ENCODE assay signal across 9 mouse cellular contexts in genomic region chrX:16817261-16817769, GRCm38 (mm10). TPM values are rescaled to one million over a fixed set of nuclear protein-coding genes. Genes with fewer than 3 reads are reported as not detected.
DNase-seq lines count a peak whose midpoint lies in the region; ATAC-seq and TF ChIP-seq lines count a peak whose summit lies in the region.
"Had no signal": no experiment of that assay in that cellular context is flagged by ENCODE, and none has a peak within 500 bp of the region (broad histone marks: within the 10 kb centered on the region; RNA-seq: fewer than 3 reads in every experiment).

Gene Maob (minus strand): TSS chrX:16817366.

- peaks cover 2% of the 10 kb centered on the region; the same call in 1 of the 2 replicates for H3K4me1 ChIP-seq in testis, adult 2 months (ENCODE audit: control insufficient read depth, insufficient read depth, low read length)
- no peaks in the 10 kb centered on the region for H3K4me1 ChIP-seq in forebrain, embryonic 15.5 days
- H3K4me1 ChIP-seq in small intestine, adult 2 months (ENCODE audit: control insufficient read depth, insufficient read depth, insufficient read length, low read length) = peaks cover under 1% of the 10 kb centered on the region; the same call in 1 of the 2 replicates

- WGBS in forebrain, embryonic 15.5 days = 15% methylated on average over 17 of the region's 18 CpGs
- WGBS in small intestine, adult 2 months = 8% methylated on average over 18 of the region's 18 CpGs

- no peak within 1 kb of the TSS for H3K27ac ChIP-seq in testis, adult 2 months (ENCODE audit: control insufficient read depth, insufficient read depth, low read depth, low read length)
- no peak within 1 kb of the TSS for H3K27ac ChIP-seq in forebrain, embryonic 15.5 days (replicated peaks)
- peak within 1 kb of the TSS; percentile 81 for H3K27ac ChIP-seq in small intestine, adult 2 months (ENCODE audit: insufficient read depth, low read depth, low read length)

- 0 out of 2 replicates have a peak within 1 kb of the TSS, but pooled peaks have one; percentile 19 for H3K9ac ChIP-seq in forebrain, embryonic 15.5 days (replicated peaks)

- no peak for TF ChIP-seq POLR2A in testis, adult 2 months (IDR thresholded peaks at IDR 0.05; ENCODE audit: control insufficient read depth, low read depth, low read length)
- TF ChIP-seq POLR2A in small intestine, adult 2 months (IDR thresholded peaks at IDR 0.05; ENCODE audit: low read depth, low read length) = no peak; the same call in 1 of the 2 replicates

- H3K9me3 ChIP-seq in forebrain, embryonic 15.5 days = no peaks in the 10 kb centered on the region

- H3K4me3 ChIP-seq in testis, adult 2 months (ENCODE audit: control insufficient read depth, low read depth, low read length) = peak within 1 kb of the TSS; percentile 50
- H3K4me3 ChIP-seq in forebrain, embryonic 15.5 days = peak within 1 kb of the TSS; percentile 34
- peak within 1 kb of the TSS; percentile 86 for H3K4me3 ChIP-seq in small intestine, adult 2 months (ENCODE audit: low read depth, low read length)

- ATAC-seq in forebrain, embryonic 15.5 days (replicated peaks) = peak; percentile 75
- ATAC-seq: Patski had no signal

- H3K4me2 ChIP-seq in forebrain, embryonic 15.5 days (replicated peaks) = peak within 1 kb of the TSS; percentile 45

- no peaks in the 10 kb centered on the region for H3K36me3 ChIP-seq in testis, adult 2 months (ENCODE audit: control insufficient read depth, insufficient read depth, low read length)
- no peaks in the 10 kb centered on the region for H3K36me3 ChIP-seq in forebrain, embryonic 15.5 days
- no peaks in the 10 kb centered on the region for H3K36me3 ChIP-seq in small intestine, adult 2 months (ENCODE audit: control insufficient read depth, insufficient read depth, low read length)

- TF ChIP-seq CTCF in testis, adult 2 months (IDR thresholded peaks at IDR 0.05; ENCODE audit: control insufficient read depth, insufficient read depth, insufficient replicate concordance, low read depth, low read length) = no peak
- no peak for TF ChIP-seq CTCF in small intestine, adult 2 months (IDR thresholded peaks at IDR 0.05; ENCODE audit: extremely low read depth, insufficient read length, insufficient replicate concordance, low read depth, low read length)

- H3K27me3 ChIP-seq in testis, adult 2 months (ENCODE audit: control insufficient read depth, insufficient read depth, low read length) = no peaks in the 10 kb centered on the region
- no peaks in the 10 kb centered on the region for H3K27me3 ChIP-seq in forebrain, embryonic 15.5 days
- H3K27me3 ChIP-seq in small intestine, adult 2 months (ENCODE audit: control insufficient read depth, insufficient read depth, low read length) = no peaks in the 10 kb centered on the region

- DNase-seq in testis, postnatal 14 days (ENCODE audit: low spot score) = no peak
- peak; percentile 39 for DNase-seq in heart, postnatal 4 days
- DNase-seq in layer of hippocampus, postnatal 36 days = no peak
- peak; percentile 73 for DNase-seq in lung, postnatal 25 days (ENCODE audit: low spot score)
- no peak for DNase-seq in frontal cortex, postnatal 25 days (ENCODE audit: low spot score in 2 of 2)

RNA-seq across cellular contexts. Expression of gene Maob, which starts in this region (rescaled TPM):
- 0.97 and 1.2 TPM in 2 replicates for polyA plus RNA-seq in testis, adult 2 months (2012; rRNA removed)
- 2.1 and 2.8 TPM in 2 replicates for polyA plus RNA-seq in forebrain, embryonic 15.5 days (2015; fragmentation: Nextera tagmentation; extraction: Ambion mirVana)
- total RNA-seq in heart, postnatal 4 days (2021) = 10 to 100 TPM in 1 of 2 experiments, 1 to 10 TPM in 1; 9.9 to 11.1 TPM
- 10 to 100 TPM; 16.6 to 19.3 TPM for total RNA-seq in layer of hippocampus, postnatal 36 days (2021)
- polyA plus RNA-seq in small intestine, adult 2 months (2012; rRNA removed) = 2.5 and 22.2 TPM in 2 replicates
- polyA plus RNA-seq: Patski had no signal

Comparison
In these comparisons a context has a peak if more than half of its experiments do, and no peak if none do; other contexts are left out.
1. H3K4me3 ChIP-seq: peak in every context shown above with its lines; median percentile 86 in small intestine, adult 2 months; 50 in testis, adult 2 months; 34 in forebrain, embryonic 15.5 days.
2. DNase-seq: peak in heart, postnatal 4 days (single experiment) and lung, postnatal 25 days (single experiment); none in testis, postnatal 14 days (single experiment), layer of hippocampus, postnatal 36 days (0 of 2) and frontal cortex, postnatal 25 days (0 of 2).